Mouse (Mus musculus) spleen, adult 2 months (tissue): ENCODE measurements around the gene Rnf182. TPM values are rescaled to one million over a fixed set of nuclear protein-coding genes. Genes with fewer than 3 reads are reported as not detected.

Experiments
- DNase-seq, 2 experiments: peaks; one replicate each; pipeline versions ENCODE4 v3.0.0 to v3.0.0-alpha.2; 2012 to 2021; ENCODE audit warnings: low spot score in 2 of 2, low read depth in 1 of 2
- H3K27ac ChIP-seq: fragments of 200-500 bp; 2 replicates; pipeline ENCODE4 v1.5.1; 2012; ENCODE audit warnings: low read length, inconsistent platforms; ENCODE audit not compliant: insufficient read depth
- H3K27me3 ChIP-seq: fragments of 200-500 bp; 2 replicates; pipeline ENCODE4 v1.6.1; 2012; ENCODE audit warnings: mild to moderate bottlenecking, moderate library complexity, low read length, inconsistent platforms; ENCODE audit not compliant: control insufficient read depth, insufficient read depth
- H3K36me3 ChIP-seq: fragments of 200-500 bp; 2 replicates; pipeline ENCODE4 v1.6.1; 2012; ENCODE audit warnings: mild to moderate bottlenecking, low read length, inconsistent platforms; ENCODE audit not compliant: control insufficient read depth, insufficient read depth
- H3K4me1 ChIP-seq: fragments of 200-500 bp; 2 replicates; pipeline ENCODE4 v1.6.1; 2011; ENCODE audit warnings: inconsistent platforms; ENCODE audit not compliant: control insufficient read depth, insufficient read depth, insufficient read length
- H3K4me3 ChIP-seq: fragments of 200-500 bp; 2 replicates; pipeline ENCODE4 v1.5.1; 2011; ENCODE audit warnings: mild to moderate bottlenecking, inconsistent platforms; ENCODE audit not compliant: insufficient read depth, insufficient read length; ENCODE audit errors: extremely low read depth
- CTCF ChIP-seq: fragments of 200-500 bp; IDR thresholded peaks from 2 replicates; pipeline ENCODE4 v1.5.1; 2011; ENCODE audit warnings: mild to moderate bottlenecking, inconsistent platforms; ENCODE audit not compliant: insufficient read depth, insufficient read length, insufficient replicate concordance; ENCODE audit errors: extremely low read depth
- POLR2A ChIP-seq: fragments of 200-500 bp; IDR thresholded peaks from 2 replicates; pipeline ENCODE4 v1.6.1; 2011; ENCODE audit warnings: low read depth, low read length, inconsistent platforms
- WGBS: fragments of 180-500 bp; shearing (Covaris S2); methylation state at CpG from one replicate; pipeline ENCODE4 v1.1.7; 2018; 5-methylcytosine and 5-hydroxymethylcytosine counted together
- polyA plus RNA-seq: library from polyadenylated mRNA; depleted of rRNA; stranded (reverse); fragments of >200 nt; gene quantifications from 2 replicates; pipeline ENCODE4 v1.2.3, GENCODE M21; 2012; rRNA removed

The Rnf182 gene
- polyA plus RNA-seq: 0.02 TPM in 2 replicates

GRCm38 (mm10) chr13:43615577-43616254, at the start of gene Rnf182:
Rnf182 (plus strand) TSS chr13:43615710.
- H3K27ac ChIP-seq: no peak within 1 kb of the TSS
- peaks cover 11% of the 10 kb centered on the region for H3K27me3 ChIP-seq
- under 1% methylated on average over 56 of the region's 58 CpGs for WGBS
- no peak for DNase-seq
- no peaks in the 10 kb centered on the region for H3K36me3 ChIP-seq
- TF ChIP-seq POLR2A (no peak), CTCF (no peak)
- H3K4me3 ChIP-seq: peak within 1 kb of the TSS; percentile 59
- H3K4me1 ChIP-seq: peaks cover 8% of the 10 kb centered on the region; the same call in 1 of the 2 replicates

GRCm38 (mm10) chr13:43566184-43566583, 49.3 kb upstream of the Rnf182 start:
- 92% methylated on average over 8 of the region's 8 CpGs for WGBS
- TF ChIP-seq POLR2A (no peak), CTCF (no peak)
- peaks cover 1% of the 10 kb centered on the region; the same call in 1 of the 2 replicates for H3K4me1 ChIP-seq
- H3K4me3 ChIP-seq: no peak overlapping the region
- no peak overlapping the region for H3K27ac ChIP-seq
- no peak for DNase-seq
- H3K27me3 ChIP-seq: no peaks in the 10 kb centered on the region
- no peaks in the 10 kb centered on the region for H3K36me3 ChIP-seq

- no peaks in the 10 kb centered on the region for H3K27me3 ChIP-seq
- no peak overlapping the region for H3K4me3 ChIP-seq
- WGBS: 78% methylated on average over 23 of the region's 25 CpGs
- no peak for TF ChIP-seq CTCF
- TF ChIP-seq POLR2A: no peak
- H3K27ac ChIP-seq: no peak overlapping the region
- no peaks in the 10 kb centered on the region for H3K36me3 ChIP-seq
- no peak for DNase-seq
- no peaks in the 10 kb centered on the region; the same call in 1 of the 2 replicates for H3K4me1 ChIP-seq
Measured at GRCm38 (mm10) chr13:43567141-43567891, 48.2 kb upstream of the Rnf182 start.

- H3K4me1 ChIP-seq: no peaks in the 10 kb centered on the region
- no peaks in the 10 kb centered on the region for H3K36me3 ChIP-seq
- no peak for DNase-seq
- no peak overlapping the region for H3K27ac ChIP-seq
- TF ChIP-seq POLR2A (no peak), CTCF (no peak)
- H3K4me3 ChIP-seq: no peak overlapping the region
- WGBS: 72% methylated on average over 2 of the region's 2 CpGs
- H3K27me3 ChIP-seq: no peaks in the 10 kb centered on the region
Measured at GRCm38 (mm10) chr13:43573979-43574378, 41.5 kb upstream of the Rnf182 start.

GRCm38 (mm10) chr13:43575431-43575830, 40.1 kb upstream of the Rnf182 start:
- WGBS: 90% methylated on average over 5 of the region's 5 CpGs
- Histone ChIP-seq H3K27me3 (no peaks in the 10 kb centered on the region), H3K36me3 (no peaks in the 10 kb centered on the region), H3K4me3 (no peak overlapping the region), H3K27ac (no peak overlapping the region), H3K4me1 (no peaks in the 10 kb centered on the region)
- DNase-seq: no peak
- no peak for TF ChIP-seq POLR2A
- TF ChIP-seq CTCF: no peak

GRCm38 (mm10) chr13:43577254-43577653, 38.3 kb upstream of the Rnf182 start:
- DNase-seq: peak in 1 of 2 experiments; percentile 14
- WGBS: 68% methylated on average over 5 of the region's 5 CpGs
- TF ChIP-seq POLR2A (no peak), CTCF (peak; percentile 16; the same call in 1 of the 2 replicates)
- Histone ChIP-seq H3K36me3 (no peaks in the 10 kb centered on the region), H3K4me3 (no peak overlapping the region), H3K27ac (no peak overlapping the region), H3K27me3 (no peaks in the 10 kb centered on the region), H3K4me1 (no peaks in the 10 kb centered on the region)

GRCm38 (mm10) chr13:43577766-43578165, 37.7 kb upstream of the Rnf182 start:
- Histone ChIP-seq H3K4me1 (no peaks in the 10 kb centered on the region), H3K36me3 (no peaks in the 10 kb centered on the region), H3K4me3 (no peak overlapping the region), H3K27ac (no peak overlapping the region), H3K27me3 (no peaks in the 10 kb centered on the region)
- WGBS: 90% methylated on average over 12 of the region's 12 CpGs
- no peak for TF ChIP-seq CTCF
- TF ChIP-seq POLR2A: no peak
- DNase-seq: no peak
